Mouse (Mus musculus) spleen, adult 2 months (tissue): Measurements from ENCODE around the gene Hcrt. TPM values are rescaled to one million over a fixed set of nuclear protein-coding genes. Genes with fewer than 3 reads are reported as not detected.

Experiments
- DNase-seq, 2 experiments: peaks; one replicate each; pipeline versions ENCODE4 v3.0.0 to v3.0.0-alpha.2; 2012 to 2021; ENCODE audit warnings: low spot score in 2 of 2, low read depth in 1 of 2
- H3K27ac ChIP-seq: fragments of 200-500 bp; 2 replicates; pipeline ENCODE4 v1.5.1; 2012; ENCODE audit warnings: low read length, inconsistent platforms; ENCODE audit not compliant: insufficient read depth
- H3K27me3 ChIP-seq: fragments of 200-500 bp; 2 replicates; pipeline ENCODE4 v1.6.1; 2012; ENCODE audit warnings: mild to moderate bottlenecking, moderate library complexity, low read length, inconsistent platforms; ENCODE audit not compliant: control insufficient read depth, insufficient read depth
- H3K36me3 ChIP-seq: fragments of 200-500 bp; 2 replicates; pipeline ENCODE4 v1.6.1; 2012; ENCODE audit warnings: mild to moderate bottlenecking, low read length, inconsistent platforms; ENCODE audit not compliant: control insufficient read depth, insufficient read depth
- H3K4me1 ChIP-seq: fragments of 200-500 bp; 2 replicates; pipeline ENCODE4 v1.6.1; 2011; ENCODE audit warnings: inconsistent platforms; ENCODE audit not compliant: control insufficient read depth, insufficient read depth, insufficient read length
- H3K4me3 ChIP-seq: fragments of 200-500 bp; 2 replicates; pipeline ENCODE4 v1.5.1; 2011; ENCODE audit warnings: mild to moderate bottlenecking, inconsistent platforms; ENCODE audit not compliant: insufficient read depth, insufficient read length; ENCODE audit errors: extremely low read depth
- CTCF ChIP-seq: fragments of 200-500 bp; IDR thresholded peaks from 2 replicates; pipeline ENCODE4 v1.5.1; 2011; ENCODE audit warnings: mild to moderate bottlenecking, inconsistent platforms; ENCODE audit not compliant: insufficient read depth, insufficient read length, insufficient replicate concordance; ENCODE audit errors: extremely low read depth
- POLR2A ChIP-seq: fragments of 200-500 bp; IDR thresholded peaks from 2 replicates; pipeline ENCODE4 v1.6.1; 2011; ENCODE audit warnings: low read depth, low read length, inconsistent platforms
- WGBS: fragments of 180-500 bp; shearing (Covaris S2); methylation state at CpG from one replicate; pipeline ENCODE4 v1.1.7; 2018; 5-methylcytosine and 5-hydroxymethylcytosine counted together
- polyA plus RNA-seq: library from polyadenylated mRNA; depleted of rRNA; stranded (reverse); fragments of >200 nt; gene quantifications from 2 replicates; pipeline ENCODE4 v1.2.3, GENCODE M21; 2012

Hcrt gene
- polyA plus RNA-seq, 1 experiment, result 0.22 TPM

- H3K4me1 ChIP-seq, result peaks cover 22% of the 10 kb centered on the region
- no peak for DNase-seq
- TF ChIP-seq POLR2A, result no peak
- H3K36me3 ChIP-seq, result peaks cover 39% of the 10 kb centered on the region
- WGBS, result 84% methylated on average over 11 of the region's 11 CpGs
- H3K4me3 ChIP-seq, result no peak overlapping the region
- H3K27ac ChIP-seq, result no peak overlapping the region
- H3K27me3 ChIP-seq, result no peaks in the 10 kb centered on the region
These were observed 42.8 kb downstream of the Hcrt start for GRCm38 (mm10) chr11:100719893-100720292.

- Histone ChIP-seq H3K4me1 (peaks cover 20% of the 10 kb centered on the region), H3K4me3 (no peak overlapping the region), H3K36me3 (peaks cover 39% of the 10 kb centered on the region), H3K27ac (no peak overlapping the region), H3K27me3 (no peaks in the 10 kb centered on the region)
- TF ChIP-seq POLR2A (no peak), CTCF (no peak)
- no peak for DNase-seq
- 77% methylated on average over 3 of the region's 3 CpGs for WGBS
These were observed 43.4 kb downstream of the Hcrt start for GRCm38 (mm10) chr11:100719312-100719711.

GRCm38 (mm10) chr11:100718866-100719265, 43.9 kb downstream of the Hcrt start:
- Histone ChIP-seq H3K27me3 (no peaks in the 10 kb centered on the region), H3K4me3 (no peak overlapping the region), H3K36me3 (peaks cover 39% of the 10 kb centered on the region), H3K4me1 (peaks cover 25% of the 10 kb centered on the region), H3K27ac (no peak overlapping the region)
- 86% methylated on average over 4 of the region's 4 CpGs for WGBS
- DNase-seq, result no peak
- TF ChIP-seq CTCF (no peak), POLR2A (no peak)

- peaks cover 28% of the 10 kb centered on the region for H3K4me1 ChIP-seq
- TF ChIP-seq POLR2A (no peak), CTCF (no peak)
- H3K36me3 ChIP-seq, result peaks cover 39% of the 10 kb centered on the region
- no peaks in the 10 kb centered on the region for H3K27me3 ChIP-seq
- 94% methylated on average over 7 of the region's 7 CpGs for WGBS
- H3K4me3 ChIP-seq, result no peak overlapping the region
- DNase-seq, result no peak
- no peak overlapping the region for H3K27ac ChIP-seq
These were observed 44.3 kb downstream of the Hcrt start for GRCm38 (mm10) chr11:100718462-100718861.

- WGBS, result 92% methylated on average over 3 of the region's 3 CpGs
- Histone ChIP-seq H3K4me1 (peaks cover 30% of the 10 kb centered on the region), H3K36me3 (peaks cover 39% of the 10 kb centered on the region), H3K4me3 (no peak overlapping the region), H3K27ac (no peak overlapping the region), H3K27me3 (no peaks in the 10 kb centered on the region)
- no peak for DNase-seq
- TF ChIP-seq CTCF, result no peak
- no peak for TF ChIP-seq POLR2A
These were observed 46.1 kb downstream of the Hcrt start for GRCm38 (mm10) chr11:100716649-100717048.

- Histone ChIP-seq H3K27me3 (no peaks in the 10 kb centered on the region), H3K4me1 (peaks cover 28% of the 10 kb centered on the region), H3K36me3 (peaks cover 44% of the 10 kb centered on the region), H3K4me3 (no peak overlapping the region), H3K27ac (no peak overlapping the region)
- no peak for TF ChIP-seq CTCF
- TF ChIP-seq POLR2A, result no peak
- 97% methylated on average over 6 of the region's 6 CpGs for WGBS
- DNase-seq, result no peak
These were observed 47.8 kb downstream of the Hcrt start for GRCm38 (mm10) chr11:100714948-100715347.

GRCm38 (mm10) chr11:100714534-100714915, 48.2 kb downstream of the Hcrt start:
- H3K27me3 ChIP-seq, result no peaks in the 10 kb centered on the region
- H3K36me3 ChIP-seq, result peaks cover 40% of the 10 kb centered on the region
- TF ChIP-seq POLR2A, result no peak
- TF ChIP-seq CTCF, result peak; percentile 57; the same call in 1 of the 2 replicates
- WGBS, result 54% methylated on average over 6 of the region's 6 CpGs
- peaks cover 28% of the 10 kb centered on the region for H3K4me1 ChIP-seq
- H3K27ac ChIP-seq, result peak overlapping the region; percentile 86
- peak in 1 of 2 experiments; percentile 69 for DNase-seq
- H3K4me3 ChIP-seq, result peak overlapping the region; percentile 56; the same call in 1 of the 2 replicates
